Mouse (Mus musculus) thymus, postnatal 4 days (tissue): ENCODE data around the gene Atp5c1.

Experiments
- DNase-seq: peaks from one replicate; pipeline ENCODE4 v3.0.0; 2021

Gene Atp5c1

DNA sequence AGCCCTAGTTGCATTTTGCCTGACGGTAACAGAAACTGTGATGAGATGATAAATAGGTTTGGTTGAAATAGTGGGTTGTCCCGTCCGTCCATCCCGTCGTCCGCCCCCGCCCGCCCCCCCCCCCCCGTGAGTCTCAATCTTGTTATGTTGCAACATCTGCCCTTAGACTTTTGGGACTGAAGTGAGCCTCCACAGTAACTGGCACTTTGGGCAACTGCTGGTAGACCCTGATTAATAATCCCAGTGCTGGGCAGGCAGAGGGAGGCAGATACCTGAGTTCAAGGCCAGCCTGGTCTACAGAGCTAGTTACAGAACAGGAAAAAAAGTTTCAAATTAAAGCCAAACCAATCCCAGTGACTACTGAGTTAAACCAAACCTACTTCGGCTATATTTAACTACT, 30.9 kb downstream of the Atp5c1 start:
- DNase-seq = no peak

DNA sequence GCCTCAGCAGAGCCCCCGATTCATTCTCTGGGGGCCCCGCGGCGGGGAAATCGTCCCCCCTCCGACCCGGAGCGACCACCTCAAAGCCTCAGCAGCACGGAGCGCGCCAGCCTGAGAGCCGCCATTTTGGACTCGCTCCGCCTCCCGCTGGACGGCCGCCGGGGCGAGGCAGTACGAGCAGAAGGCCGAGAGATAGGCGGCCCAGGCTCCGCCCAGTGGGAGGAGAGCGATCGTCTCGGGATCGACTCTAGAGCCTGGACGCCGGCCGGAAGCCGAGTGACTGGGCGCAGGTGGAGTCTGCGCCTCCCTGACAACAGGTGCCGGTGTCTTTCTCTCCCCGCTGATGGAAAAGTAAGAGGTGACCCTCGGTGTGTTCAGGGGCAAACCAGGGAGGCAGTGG, 31.8 kb downstream of the Atp5c1 start, which contains the start of gene Taf3:
Taf3 (minus strand) TSS at position 136 of the 400 bp plus-strand sequence.
- DNase-seq = peak; percentile 96

DNA sequence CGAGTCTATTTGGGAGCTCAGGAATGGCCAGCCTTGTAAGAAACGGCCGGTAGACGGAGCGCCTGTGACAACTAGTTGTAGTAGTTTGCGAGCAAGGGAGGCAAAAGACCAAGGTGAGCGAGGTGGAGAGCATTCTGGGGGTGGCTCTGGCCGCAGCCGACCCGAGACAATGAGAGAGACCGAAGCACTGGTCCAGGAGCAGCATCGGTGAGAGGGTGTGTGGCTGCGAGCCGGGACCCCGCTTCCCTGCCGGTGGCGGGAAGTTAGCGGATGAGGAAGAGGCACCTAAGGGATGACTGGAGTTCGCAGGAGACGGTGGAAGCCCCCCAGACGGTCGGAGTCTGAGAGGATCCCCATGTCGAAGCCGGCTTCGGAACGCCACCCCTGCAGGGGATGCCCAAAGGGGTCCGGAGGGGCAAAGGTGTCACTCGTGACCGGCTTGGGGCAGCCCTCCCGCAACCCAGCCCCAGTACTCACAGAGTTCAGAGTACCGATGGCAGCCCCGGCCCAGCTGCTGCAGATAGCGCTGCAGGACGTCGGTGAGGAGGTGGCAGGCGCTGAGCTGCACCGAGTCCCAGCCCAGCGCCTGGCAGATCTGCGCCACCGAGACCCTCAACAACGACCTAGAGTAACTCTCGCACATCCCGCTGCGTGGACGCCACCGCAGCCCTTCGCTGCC, 32.4 kb downstream of the Atp5c1 start:
- DNase-seq = no peak

DNA sequence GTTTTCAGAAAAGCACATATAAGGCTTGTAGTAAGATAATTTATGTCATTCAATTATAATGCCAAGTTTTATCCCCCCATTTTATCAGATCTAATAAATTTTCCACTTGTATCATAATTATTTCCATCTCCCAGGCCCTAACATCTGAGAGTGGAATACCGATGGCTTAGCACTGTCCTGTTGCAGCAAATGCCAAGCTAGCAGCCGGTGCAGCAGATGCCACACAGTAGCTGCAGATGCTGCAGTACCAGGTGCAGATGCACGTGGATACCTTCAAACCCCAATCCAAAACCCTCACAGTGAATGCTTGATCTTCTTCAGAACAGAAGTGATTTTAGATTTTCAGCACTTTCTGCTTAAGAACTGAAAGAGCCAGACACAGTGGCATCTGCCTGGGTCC, 45.3 kb downstream of the Atp5c1 start:
- DNase-seq = no peak

DNA sequence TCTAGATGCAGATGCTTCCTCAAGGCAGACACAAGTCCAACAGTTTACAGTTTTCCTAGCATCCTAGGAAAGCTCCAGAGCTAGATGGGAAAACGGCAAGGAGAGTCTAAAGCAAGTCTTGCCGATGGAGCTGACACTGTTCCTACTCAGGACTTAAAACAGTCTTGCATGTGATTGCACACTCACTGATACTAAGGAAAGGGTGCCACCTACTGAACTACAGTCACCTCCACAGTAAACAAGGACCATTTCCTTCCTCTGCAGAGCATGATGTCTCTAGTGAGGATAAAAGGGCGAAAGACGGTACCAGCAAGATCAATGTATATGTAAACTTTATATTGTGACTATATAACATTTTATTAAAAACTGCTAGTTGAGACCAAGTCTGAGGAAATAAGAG, 46.6 kb downstream of the Atp5c1 start:
- DNase-seq = no peak

DNA sequence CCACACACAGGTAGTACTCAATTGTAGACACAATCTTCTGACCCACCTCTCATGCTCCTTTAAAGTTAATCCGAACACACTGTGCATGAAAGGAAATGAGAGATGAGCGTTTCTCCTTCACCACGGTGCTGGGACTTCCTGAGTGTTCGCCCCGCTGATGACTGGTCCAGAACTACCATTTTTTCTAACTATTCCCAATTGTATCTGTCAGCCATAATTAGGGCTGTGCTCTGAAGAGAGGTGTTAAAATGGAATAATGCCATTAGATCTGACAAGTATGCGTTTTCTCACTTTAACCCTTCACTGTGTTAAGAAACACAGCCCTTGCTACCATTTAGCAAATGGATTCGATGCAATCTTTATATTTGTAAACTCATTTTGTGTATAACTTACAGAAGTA, 50.6 kb downstream of the Atp5c1 start:
- no peak for DNase-seq

DNA sequence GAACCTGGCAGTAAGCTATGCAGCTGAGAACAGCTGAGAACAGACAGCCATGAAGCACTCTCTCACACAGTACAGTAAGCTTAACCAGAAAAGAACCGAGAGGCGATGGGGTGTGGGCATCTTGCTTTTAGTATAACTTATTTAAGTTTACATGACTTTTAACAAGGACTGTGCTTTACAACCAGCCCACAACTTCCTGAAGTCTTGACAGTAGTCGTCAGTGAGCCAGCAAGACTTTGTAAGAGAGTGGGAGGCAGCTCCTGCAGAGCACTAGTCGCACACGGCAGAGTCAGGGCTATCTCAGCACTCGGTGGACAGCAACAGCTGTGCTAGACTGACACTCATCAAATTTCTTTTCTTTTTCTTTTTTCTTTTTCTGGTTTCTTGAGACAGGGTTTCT, 56.0 kb downstream of the Atp5c1 start:
- no peak for DNase-seq

DNA sequence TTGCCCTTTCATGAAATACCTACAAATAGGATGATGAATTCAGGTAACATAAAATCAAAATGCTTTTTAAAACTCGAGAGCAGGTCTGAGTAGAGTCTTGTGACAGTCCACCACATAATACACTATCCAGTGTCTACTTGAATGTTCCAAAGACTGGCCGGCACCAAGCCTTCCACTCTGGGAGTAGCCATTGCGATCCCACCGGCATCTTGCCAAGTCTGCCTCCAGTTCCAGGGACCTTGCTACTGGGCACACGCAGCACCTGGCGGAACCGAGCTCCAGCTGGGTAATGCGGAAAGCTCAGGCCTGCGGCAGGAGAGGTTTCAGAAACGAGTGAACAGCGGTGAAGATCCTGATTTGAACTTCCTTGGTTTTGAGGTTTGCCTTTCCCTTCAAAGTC, 59.0 kb downstream of the Atp5c1 start:
- DNase-seq = no peak

DNA sequence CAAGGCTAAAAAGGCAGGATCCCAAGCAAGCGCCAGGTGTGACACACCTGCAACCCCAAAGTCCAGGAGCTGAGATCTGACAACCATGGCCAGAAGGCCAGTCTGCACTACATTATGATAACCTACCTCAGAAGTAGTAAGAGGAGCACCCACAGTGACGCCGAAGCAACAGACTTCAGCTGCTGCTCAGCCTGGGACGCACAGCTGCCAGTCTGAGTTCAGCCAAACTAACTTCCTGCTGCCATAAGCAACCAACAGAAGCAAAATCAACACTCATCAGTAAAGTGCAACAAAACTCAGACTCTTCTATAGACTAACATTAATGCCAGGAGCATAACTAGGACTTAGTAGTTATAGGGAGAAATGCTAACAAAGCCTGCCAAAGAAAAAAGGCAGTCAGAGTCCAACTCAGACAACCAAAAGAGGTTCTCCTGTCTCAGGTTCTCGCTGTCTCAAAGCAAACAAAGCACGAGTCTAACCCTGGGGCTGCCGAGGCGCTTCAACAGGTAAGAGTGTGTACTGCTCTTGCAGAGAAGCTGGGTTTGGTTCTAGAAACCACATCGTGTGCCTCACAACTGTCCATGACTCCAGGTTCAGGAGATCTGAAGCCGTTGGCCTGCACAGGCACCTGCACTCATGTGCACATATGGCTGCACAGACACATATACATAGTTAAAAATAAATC, 65.2 kb downstream of the Atp5c1 start:
- peak; percentile 65 for DNase-seq

DNA sequence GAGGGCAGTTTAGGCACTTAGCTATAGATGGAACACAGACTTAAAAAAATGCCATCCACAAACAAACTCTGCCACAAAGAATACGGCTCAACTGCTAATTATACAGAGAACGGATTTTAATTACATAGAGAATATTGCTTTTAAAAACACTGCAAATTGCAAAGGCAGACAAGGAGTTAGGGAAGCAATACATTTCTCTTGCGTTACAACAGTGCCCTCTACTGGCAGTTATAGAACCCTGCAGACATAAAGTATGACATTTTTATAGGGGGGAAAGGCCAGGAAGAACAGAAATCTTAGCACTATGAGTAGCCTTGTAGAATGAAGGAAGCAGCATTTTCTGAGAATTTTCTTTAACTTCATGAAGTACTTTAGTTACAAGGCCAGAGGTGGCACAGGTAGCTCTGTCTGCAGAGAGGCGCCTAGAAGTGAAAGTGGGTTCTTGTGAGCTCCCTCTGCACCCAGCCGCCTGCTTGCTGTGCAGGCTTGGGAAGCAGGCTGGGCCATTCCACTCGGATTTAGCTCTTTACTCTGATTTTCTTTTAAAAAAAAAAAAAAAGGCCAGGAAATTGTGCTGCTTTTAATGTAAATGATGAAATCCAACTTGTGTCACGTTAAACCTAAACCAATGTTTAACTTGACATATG, 69.9 kb downstream of the Atp5c1 start:
- no peak for DNase-seq

DNA sequence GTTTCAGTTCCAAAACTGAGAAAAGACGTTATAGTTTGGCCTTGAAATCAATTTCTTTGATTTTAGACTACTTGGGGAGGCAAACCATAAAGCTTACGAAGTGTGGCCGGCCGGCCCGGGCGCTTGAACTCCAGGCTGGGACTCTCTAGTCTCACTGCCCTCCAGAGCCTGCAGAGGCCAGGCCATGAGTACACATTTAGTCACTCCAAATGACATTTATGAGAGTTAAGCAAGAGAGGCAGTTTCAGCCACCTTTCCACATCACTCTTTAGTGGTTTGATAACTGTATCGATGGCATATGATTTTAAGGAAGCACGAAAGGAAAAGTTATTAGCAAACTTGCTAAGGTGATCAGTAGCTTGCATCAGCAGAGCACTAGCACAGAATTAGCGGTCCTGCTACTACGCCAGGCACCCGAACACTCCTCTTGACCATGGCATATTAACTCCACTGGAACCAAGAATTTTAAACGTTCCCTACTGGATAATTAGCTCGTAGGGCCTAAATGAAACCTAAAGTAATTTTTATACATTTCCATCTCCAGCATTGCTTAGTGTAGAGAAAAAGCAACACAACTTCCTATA, 70.5 kb downstream of the Atp5c1 start:
- DNase-seq = no peak

DNA sequence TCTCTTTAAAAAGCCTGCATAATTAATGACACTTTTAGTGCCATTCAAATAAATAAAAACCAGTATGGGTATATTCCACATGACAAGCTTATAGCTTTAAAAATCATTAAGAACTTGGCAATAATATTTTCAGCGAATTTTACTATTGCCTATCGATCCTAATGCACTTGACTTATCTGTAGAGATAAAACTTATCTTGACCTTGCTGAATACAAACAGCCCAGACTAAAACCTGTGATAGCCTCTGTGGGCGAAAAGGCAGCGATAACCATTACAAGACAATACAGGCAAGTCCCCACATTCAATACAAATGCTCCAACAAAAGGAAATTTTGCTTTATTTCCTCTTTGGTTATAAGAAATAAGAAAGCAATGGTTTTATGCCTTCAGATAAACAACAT, 71.7 kb downstream of the Atp5c1 start:
- no peak for DNase-seq
